Mouse (Mus musculus) hindbrain, postnatal 0 days (tissue): Measurements from ENCODE around the gene Gm15446. TPM values are rescaled to one million over a fixed set of nuclear protein-coding genes. Genes with fewer than 3 reads are reported as not detected.
"Not testable (repeated sequence)": the region's sequence is repeated elsewhere in the genome, so short reads cannot be mapped to it uniquely, and the experiment has no call there.

Experiments
- ATAC-seq: fragments of 200-750 bp; cut with Nextera tagmentation; 2 replicates; pipeline ENCODE4 v1.8.0; 2017; ENCODE audit warnings: mild to moderate bottlenecking, moderate TSS enrichment, moderate library complexity
- DNase-seq: peaks from one replicate; pipeline ENCODE4 v3.0.0-alpha.2; 2015; ENCODE audit warnings: low spot score
- H3K27ac ChIP-seq: fragments of 300-500 bp; sonication (generic); 2 replicates; pipeline ENCODE4 v1.5.1; 2014; ENCODE audit warnings: mild to moderate bottlenecking
- H3K27me3 ChIP-seq: fragments of 300-500 bp; sonication (generic); 2 replicates; pipeline ENCODE4 v1.6.1; 2014; ENCODE audit warnings: low read length, mixed read lengths; ENCODE audit not compliant: insufficient read depth
- H3K36me3 ChIP-seq: fragments of 300-500 bp; sonication (generic); 2 replicates; pipeline ENCODE4 v1.6.1; 2014; ENCODE audit warnings: low read length, mixed read lengths; ENCODE audit not compliant: insufficient read depth
- H3K4me1 ChIP-seq: fragments of 300-500 bp; sonication (generic); 2 replicates; pipeline ENCODE4 v1.6.1; 2014; ENCODE audit warnings: antibody characterized with exemption, low read length, mixed read lengths; ENCODE audit not compliant: insufficient read depth
- H3K4me2 ChIP-seq: fragments of 300-500 bp; sonication (generic); 2 replicates; pipeline ENCODE4 v1.6.1; 2014; ENCODE audit warnings: low read depth, mild to moderate bottlenecking, low read length, moderate library complexity, mixed read lengths
- H3K4me3 ChIP-seq: fragments of 300-500 bp; sonication (generic); 2 replicates; pipeline ENCODE4 v1.5.1; 2014; ENCODE audit warnings: low read length
- H3K9ac ChIP-seq: fragments of 300-500 bp; sonication (generic); replicated peaks from 2 replicates; pipeline ENCODE4 v1.6.1; 2014; ENCODE audit warnings: mild to moderate bottlenecking, low read length, moderate library complexity, mixed read lengths
- H3K9me3 ChIP-seq: fragments of 300-500 bp; sonication (generic); 2 replicates; pipeline ENCODE4 v1.6.1; 2016; ENCODE audit warnings: low read length, mixed read lengths
- CTCF ChIP-seq: IDR thresholded peaks from 2 replicates; pipeline ENCODE4 v1.5.1; 2016; ENCODE audit warnings: antibody characterized with exemption, control low read depth, low read depth
- WGBS: fragments of 180-500 bp; shearing (Covaris S2); extraction: QIAGEN DNeasy Blood & Tissue Kit; methylation state at CpG from one replicate; pipeline ENCODE4 v1.1.7; 2014; 5-methylcytosine and 5-hydroxymethylcytosine counted together
- polyA plus RNA-seq: library from polyadenylated mRNA; unstranded; fragments of >200 nt; fragmentation: Nextera tagmentation; extraction: Ambion mirVana; gene quantifications from 2 replicates; pipeline ENCODE4 v1.2.1, GENCODE M21; 2015
- total RNA-seq: library from RNA; depleted of rRNA; stranded (reverse); fragments of >200 nt; gene quantifications from 2 replicates; pipeline ENCODE4 v1.2.3, GENCODE M21; 2014; rRNA removed

Gm15446 gene
- total RNA-seq (3.6 and 5.2 TPM in 2 replicates), polyA plus RNA-seq (0.38 and 0.59 TPM in 2 replicates)

DNA sequence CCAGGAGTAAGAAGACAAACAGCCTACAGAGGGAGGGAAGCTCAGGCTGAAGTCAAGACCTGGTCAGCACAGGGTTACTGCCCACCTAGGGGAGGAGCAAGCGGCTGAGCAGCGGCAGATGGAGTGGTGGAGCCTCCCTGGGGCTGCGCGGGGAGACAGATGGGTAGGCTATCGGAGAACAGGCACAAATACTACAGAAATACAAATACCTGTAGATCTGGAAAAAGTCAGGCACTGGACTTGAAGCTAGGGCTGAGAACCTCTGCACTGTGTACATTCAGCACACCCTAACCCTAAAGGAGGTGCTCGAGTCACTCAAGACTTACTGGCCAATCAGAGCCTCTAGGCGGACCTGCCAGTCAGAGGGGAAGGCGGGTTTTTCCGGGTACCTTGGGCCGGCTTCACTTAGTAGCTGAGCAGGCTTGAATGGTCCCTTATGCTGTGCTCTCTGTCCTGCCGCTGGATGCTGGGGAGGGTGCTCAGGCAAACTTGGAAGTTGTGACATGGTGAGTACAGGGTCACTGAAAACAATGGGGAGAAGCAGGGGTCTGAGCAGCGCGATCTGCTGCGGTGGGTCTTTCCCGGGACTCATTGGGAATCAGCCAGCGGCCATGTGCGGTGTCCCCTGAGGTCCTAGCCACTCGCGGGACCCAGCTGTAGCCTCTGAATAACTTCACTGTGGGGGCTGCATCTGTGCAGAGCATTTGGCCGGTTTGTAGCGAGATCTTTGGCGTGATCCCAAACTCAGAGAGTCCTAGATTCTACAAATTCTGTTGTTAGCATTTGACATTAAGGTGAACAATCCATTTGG lies at the start of gene Gm15446:
Gene Gm15446, plus strand, starts transcription at position 140 of the 811 bp plus-strand sequence.
- H3K9ac ChIP-seq, H3K27me3 ChIP-seq, H3K4me1 ChIP-seq, H3K36me3 ChIP-seq, H3K9me3 ChIP-seq: not testable (repeated sequence)
- under 1% methylated on average over 21 of the region's 22 CpGs for WGBS
- DNase-seq (peak; percentile 88), ATAC-seq (peak; percentile 100)
- Histone ChIP-seq H3K4me2 (peak within 1 kb of the TSS; percentile 43), H3K27ac (peak within 1 kb of the TSS; percentile 26; the same call in 1 of the 2 replicates), H3K4me3 (peak within 1 kb of the TSS; percentile 47)

DNA sequence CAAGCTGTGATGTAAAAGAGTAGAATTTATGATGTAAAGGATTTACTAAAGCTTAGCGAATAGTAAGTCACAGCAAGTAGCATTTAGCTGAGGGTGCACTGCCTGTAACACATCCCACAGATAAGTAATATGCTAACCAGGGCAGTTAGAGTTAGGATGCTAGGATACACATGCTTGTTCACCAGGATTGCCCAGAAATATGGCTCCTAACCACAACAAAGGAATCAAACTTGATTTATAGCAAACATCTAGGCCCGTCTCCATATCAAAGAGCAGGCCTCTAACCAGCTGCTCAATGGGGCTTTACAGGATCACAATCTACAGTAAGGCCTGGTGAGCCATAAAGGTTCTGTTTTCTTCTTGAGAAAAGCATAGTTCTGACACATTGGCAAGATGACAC lies 929 bp downstream of the Gm15446 start:
- DNase-seq, result peak; percentile 1
- ATAC-seq, result not testable (repeated sequence)
- 16% methylated on average over 2 of the region's 2 CpGs for WGBS

DNA sequence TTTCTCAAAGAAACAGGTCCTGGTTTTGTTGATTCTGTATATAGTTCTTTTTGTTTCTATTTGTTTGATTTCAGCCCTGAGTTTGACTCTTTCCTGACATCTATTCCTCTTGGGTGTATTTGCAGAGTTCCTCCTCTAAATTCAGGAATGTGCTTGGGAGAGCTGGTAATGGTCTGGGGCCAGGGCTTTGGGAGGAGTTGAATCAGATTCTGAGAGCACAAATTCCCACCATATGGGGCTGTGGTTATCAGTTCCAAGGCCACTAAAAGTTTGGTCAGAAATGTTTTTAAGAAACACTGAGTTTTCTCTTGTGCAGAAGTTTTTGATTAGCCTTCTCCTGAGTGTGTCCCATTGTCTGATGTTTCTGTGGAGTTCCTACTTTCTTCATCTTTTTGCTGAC lies 1.7 kb downstream of the Gm15446 start:
- Histone ChIP-seq H3K9ac (no peak overlapping the region), H3K4me1 (no peaks in the 10 kb centered on the region), H3K36me3 (no peaks in the 10 kb centered on the region), H3K9me3 (no peaks in the 10 kb centered on the region), H3K4me3 (no peak overlapping the region), H3K4me2 (no peak overlapping the region), H3K27ac (no peak overlapping the region), H3K27me3 (no peaks in the 10 kb centered on the region)
- DNase-seq (no peak), ATAC-seq (no peak)
- no peak for TF ChIP-seq CTCF

More for the DNA sequence above, 929 bp downstream of the Gm15446 start:
- Histone ChIP-seq H3K27ac (0 out of 2 replicates have a peak overlapping the region, but pooled peaks have one; percentile 26), H3K4me2 (peak overlapping the region; percentile 43; the same call in 1 of the 2 replicates), H3K4me3 (peak overlapping the region; percentile 47)
- H3K36me3 ChIP-seq, H3K27me3 ChIP-seq, H3K4me1 ChIP-seq, H3K9ac ChIP-seq, H3K9me3 ChIP-seq: not testable (repeated sequence)

DNA sequence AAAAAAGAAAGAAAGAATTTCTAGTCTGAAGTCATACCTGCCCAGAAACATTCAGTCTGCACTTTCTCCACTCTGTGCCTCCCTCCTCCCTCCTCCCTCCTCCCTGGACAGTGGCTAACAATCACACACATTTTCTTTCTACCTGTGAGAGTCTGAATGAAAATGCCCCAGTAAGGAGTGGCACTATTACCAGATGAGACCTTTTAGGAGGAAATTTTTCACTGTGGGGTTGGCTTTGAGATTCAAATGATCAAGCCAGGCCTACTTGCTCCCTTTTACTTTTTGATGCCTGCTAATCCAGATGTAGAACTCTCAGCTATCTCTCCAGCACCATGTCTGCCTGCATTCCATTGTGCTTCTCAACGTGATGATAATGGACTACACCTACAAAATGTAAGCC lies 27.1 kb downstream of the Gm15446 start:
- no peak for ATAC-seq
- no peak overlapping the region for H3K9ac ChIP-seq
- DNase-seq, result no peak
- no peaks in the 10 kb centered on the region for H3K9me3 ChIP-seq
- H3K36me3 ChIP-seq, result no peaks in the 10 kb centered on the region
- H3K4me2 ChIP-seq, result no peak overlapping the region
- no peaks in the 10 kb centered on the region for H3K27me3 ChIP-seq
- WGBS, result 59% methylated on average over 1 of the region's 1 CpGs
- no peak overlapping the region for H3K4me3 ChIP-seq
- no peak for TF ChIP-seq CTCF
- H3K27ac ChIP-seq, result no peak overlapping the region
- H3K4me1 ChIP-seq, result no peaks in the 10 kb centered on the region

DNA sequence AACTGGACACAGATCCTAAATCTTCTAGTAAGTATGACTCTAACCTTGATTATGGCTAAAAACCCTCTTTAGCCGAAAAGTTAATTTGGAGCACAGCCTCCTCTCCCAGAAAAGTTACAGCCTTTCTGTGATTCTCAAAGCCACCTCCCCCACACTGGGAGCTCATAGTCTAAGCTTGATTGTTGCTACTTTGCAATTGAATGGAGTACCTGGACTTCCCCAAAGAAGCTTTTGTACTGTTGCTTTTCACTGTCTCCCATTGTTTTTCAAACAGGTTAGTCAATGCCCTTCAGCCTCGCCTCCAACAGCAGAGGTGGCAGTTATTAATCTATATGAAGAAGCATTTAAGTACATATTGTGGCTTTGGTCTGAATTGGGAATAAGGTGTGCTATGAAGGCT lies 57.5 kb downstream of the Gm15446 start:
- 75% methylated on average over 2 of the region's 2 CpGs for WGBS
- not testable (repeated sequence) for ATAC-seq, H3K9me3 ChIP-seq, H3K27me3 ChIP-seq, H3K4me2 ChIP-seq, H3K9ac ChIP-seq, H3K36me3 ChIP-seq, DNase-seq, H3K4me1 ChIP-seq, H3K27ac ChIP-seq, H3K4me3 ChIP-seq

Other genes with a start within 250 kb of the Gm15446 start
- 0.43 and 0.68 TPM in 2 replicates for gene 5430403G16Rik, start 232.4 kb upstream of the Gm15446 start, total RNA-seq
- gene 5430403G16Rik, start 232.4 kb upstream of the Gm15446 start, polyA plus RNA-seq, result 0.90 and 1.0 TPM in 2 replicates
- gene 4930522L14Rik, start 171.5 kb upstream of the Gm15446 start, total RNA-seq, result 0.43 and 2.0 TPM in 2 replicates
- 3.2 and 3.9 TPM in 2 replicates for gene 4930522L14Rik, start 171.5 kb upstream of the Gm15446 start, polyA plus RNA-seq
- 11.6 and 11.7 TPM in 2 replicates for gene Zfp932, start 73.1 kb downstream of the Gm15446 start, total RNA-seq
- 19.0 and 19.9 TPM in 2 replicates for gene Zfp932, start 73.1 kb downstream of the Gm15446 start, polyA plus RNA-seq
- 1.2 TPM in 1 of 2 replicates, not detected in the other for gene Gm17655, start 149.1 kb downstream of the Gm15446 start, total RNA-seq
- gene Gm17655, start 149.1 kb downstream of the Gm15446 start, polyA plus RNA-seq, result 1.5 and 2.9 TPM in 2 replicates
- gene Gm35315, start 171.0 kb downstream of the Gm15446 start, total RNA-seq, result 0.37 TPM in 1 of 2 replicates, not detected in the other
- 0.30 and 0.33 TPM in 2 replicates for gene Gm35315, start 171.0 kb downstream of the Gm15446 start, polyA plus RNA-seq
- gene Plcxd1, start 176.6 kb downstream of the Gm15446 start, total RNA-seq, result 14.4 and 22.8 TPM in 2 replicates
- 8.6 and 8.7 TPM in 2 replicates for gene Plcxd1, start 176.6 kb downstream of the Gm15446 start, polyA plus RNA-seq
- gene Gtpbp6, start 184.8 kb downstream of the Gm15446 start, total RNA-seq, result 77.1 and 90.3 TPM in 2 replicates
- 55.9 and 61.6 TPM in 2 replicates for gene Gtpbp6, start 184.8 kb downstream of the Gm15446 start, polyA plus RNA-seq
- 6.1 and 7.2 TPM in 2 replicates for gene Zfp605, start 186.7 kb downstream of the Gm15446 start, total RNA-seq
- gene Zfp605, start 186.7 kb downstream of the Gm15446 start, polyA plus RNA-seq, result 14.3 and 14.5 TPM in 2 replicates
- gene Chfr, start 212.4 kb downstream of the Gm15446 start, total RNA-seq, result 49.5 and 66.3 TPM in 2 replicates
- gene Chfr, start 212.4 kb downstream of the Gm15446 start, polyA plus RNA-seq, result 52.3 and 55.8 TPM in 2 replicates